Mouse (Mus musculus) heart, embryonic 15.5 days (tissue): ENCODE measurements around the gene Pgf. TPM values are rescaled to one million over a fixed set of nuclear protein-coding genes. Genes with fewer than 3 reads are reported as not detected.

Experiments
- ATAC-seq: fragments of 200-750 bp; cut with Nextera tagmentation; replicated peaks from 2 replicates; pipeline ENCODE4 v1.8.0; 2017; ENCODE audit warnings: low read depth, moderate TSS enrichment; ENCODE audit not compliant: insufficient number of reproducible peaks, insufficient read depth, low FRiP score
- H3K27ac ChIP-seq: fragments of 300-500 bp; sonication (generic); 2 replicates; pipeline ENCODE4 v1.5.1; 2015; ENCODE audit warnings: mild to moderate bottlenecking, inconsistent platforms
- H3K27me3 ChIP-seq: fragments of 300-500 bp; sonication (generic); 2 replicates; pipeline ENCODE4 v1.6.1; 2015; ENCODE audit warnings: inconsistent platforms
- H3K36me3 ChIP-seq: fragments of 300-500 bp; sonication (generic); 2 replicates; pipeline ENCODE4 v1.6.1; 2015; ENCODE audit warnings: mild to moderate bottlenecking, inconsistent platforms
- H3K4me1 ChIP-seq: fragments of 300-500 bp; sonication (generic); replicated peaks from 2 replicates; pipeline ENCODE4 v1.6.1; 2015; ENCODE audit warnings: inconsistent platforms
- H3K4me2 ChIP-seq: fragments of 300-500 bp; sonication (generic); 2 replicates; pipeline ENCODE4 v1.6.1; 2015; ENCODE audit warnings: inconsistent platforms, mild to moderate bottlenecking, moderate library complexity
- H3K4me3 ChIP-seq: fragments of 300-500 bp; sonication (generic); 2 replicates; pipeline ENCODE4 v1.5.1; 2015; ENCODE audit warnings: mild to moderate bottlenecking, inconsistent platforms
- H3K9ac ChIP-seq: fragments of 300-500 bp; sonication (generic); 2 replicates; pipeline ENCODE4 v1.6.1; 2015; ENCODE audit warnings: mild to moderate bottlenecking, inconsistent platforms
- H3K9me3 ChIP-seq: fragments of 300-500 bp; sonication (generic); replicated peaks from 2 replicates; pipeline ENCODE4 v1.6.1; 2016; ENCODE audit warnings: inconsistent platforms
- WGBS: fragments of 180-500 bp; shearing (Covaris S2); methylation state at CpG from one replicate; pipeline ENCODE4 v1.1.7; 2015; ENCODE audit warnings: mixed read lengths; 5-methylcytosine and 5-hydroxymethylcytosine counted together
- polyA plus RNA-seq: library from polyadenylated mRNA; unstranded; fragments of >200 nt; fragmentation: Nextera tagmentation; extraction: Ambion mirVana; gene quantifications from 2 replicates; pipeline ENCODE4 v1.2.1, GENCODE M21; 2015

The Pgf gene
- polyA plus RNA-seq, 1 experiment from 2014 or later: 9.5 TPM

DNA sequence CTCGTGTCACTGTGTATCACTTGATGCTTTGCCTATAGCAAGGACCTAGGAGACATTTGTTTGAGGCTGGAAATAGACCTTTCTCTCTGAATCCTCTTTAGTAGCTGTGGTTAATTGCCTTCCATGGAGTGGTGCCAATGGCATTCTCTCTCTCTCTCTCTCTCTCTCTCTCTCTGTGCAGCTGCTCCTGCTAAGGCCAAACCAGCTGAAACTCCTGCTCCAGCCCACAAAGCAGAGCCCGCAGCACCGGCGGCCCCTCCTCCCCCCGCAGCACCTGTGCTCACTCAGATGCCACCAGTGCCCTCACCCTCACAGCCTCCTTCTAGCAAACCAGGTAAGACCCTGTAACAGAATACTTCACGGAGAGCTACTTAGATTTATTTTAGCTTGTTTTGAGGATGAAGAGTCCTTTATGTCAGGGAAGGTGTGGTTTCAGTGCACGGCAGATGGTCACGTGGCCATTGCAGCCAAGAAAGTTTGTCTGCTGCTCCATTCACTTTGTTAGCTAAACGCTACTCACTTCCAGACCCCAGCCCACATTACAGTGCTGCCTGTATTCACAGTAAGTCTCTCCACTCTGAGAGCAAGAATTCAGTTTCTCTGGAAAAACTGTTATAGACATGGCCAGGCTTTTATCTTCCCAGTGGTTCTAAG is 55.7 kb downstream of the Pgf start:
- H3K27me3 ChIP-seq: no peaks in the 10 kb centered on the region
- no peak overlapping the region for H3K4me3 ChIP-seq
- no peak overlapping the region for H3K4me2 ChIP-seq
- H3K9ac ChIP-seq: no peak overlapping the region
- no peaks in the 10 kb centered on the region for H3K9me3 ChIP-seq
- no peak overlapping the region for H3K27ac ChIP-seq
- WGBS: 85% methylated on average over 9 of the region's 9 CpGs
- no peaks in the 10 kb centered on the region for H3K4me1 ChIP-seq
- no peak for ATAC-seq
- peaks cover 82% of the 10 kb centered on the region for H3K36me3 ChIP-seq

Other genes starting within 250 kb of the Pgf start
- 87.0 and 88.0 TPM in 2 replicates for gene Fcf1, start 206.9 kb downstream of the Pgf start, polyA plus RNA-seq
- 10.4 and 12.7 TPM in 2 replicates for gene Arel1, start 206.9 kb downstream of the Pgf start, polyA plus RNA-seq
- 16.3 and 18.3 TPM in 2 replicates for gene Ylpm1, start 181.5 kb downstream of the Pgf start, polyA plus RNA-seq
- 2.5 TPM in 2 replicates for gene Prox2, start 67.0 kb downstream of the Pgf start, polyA plus RNA-seq
- 199 and 204 TPM in 2 replicates for gene Dlst, start 67.0 kb downstream of the Pgf start, polyA plus RNA-seq
- 0.87 and 1.9 TPM in 2 replicates for gene Rps6kl1, start 26.5 kb downstream of the Pgf start, polyA plus RNA-seq
- gene Eif2b2, start 41.7 kb upstream of the Pgf start, polyA plus RNA-seq: 50.1 and 62.3 TPM in 2 replicates
- gene Mlh3, start 92.8 kb upstream of the Pgf start, polyA plus RNA-seq: 6.2 and 6.4 TPM in 2 replicates
- gene Acyp1, start 110.6 kb upstream of the Pgf start, polyA plus RNA-seq: 57.5 and 71.7 TPM in 2 replicates
- 1.3 and 1.5 TPM in 2 replicates for gene Zc2hc1c, start 110.8 kb upstream of the Pgf start, polyA plus RNA-seq
- 16.4 and 21.3 TPM in 2 replicates for gene Nek9, start 161.6 kb upstream of the Pgf start, polyA plus RNA-seq
- 240 and 248 TPM in 2 replicates for gene Tmed10, start 197.1 kb upstream of the Pgf start, polyA plus RNA-seq